Comparison of ENCODE assay signal across 8 mouse cellular contexts in the genomic region with DNA sequence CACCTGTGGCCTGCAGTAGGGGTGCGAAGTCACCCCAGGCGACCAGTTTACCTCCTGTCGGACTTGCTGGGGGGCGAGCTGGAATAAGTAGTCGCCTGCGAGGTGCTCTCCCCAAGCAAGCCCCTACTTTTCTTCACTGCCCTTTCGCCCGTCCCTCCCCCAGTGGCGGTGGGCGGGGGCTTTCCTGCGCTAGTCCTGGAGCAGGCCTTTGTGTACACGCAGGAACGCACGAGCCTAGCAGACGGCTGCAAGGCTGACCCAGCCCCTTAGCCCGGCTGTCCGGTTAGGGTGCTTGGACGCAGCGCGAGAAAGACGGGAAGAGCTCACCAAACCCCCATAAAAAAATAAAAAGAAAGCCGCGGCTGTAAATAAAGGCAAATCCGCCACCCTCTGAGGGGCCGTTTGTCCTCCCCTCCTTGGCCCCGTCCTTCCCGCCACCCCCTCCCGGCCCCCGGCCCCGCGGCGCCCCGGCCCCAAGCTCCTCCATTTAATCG. TPM values are rescaled to one million over a fixed set of nuclear protein-coding genes. Genes with fewer than 3 reads are reported as not detected.
DNase-seq lines count a peak whose midpoint lies in the region; TF ChIP-seq lines count a peak whose summit lies in the region.

No protein-coding gene starts in this region.

- peak; percentile 89 for DNase-seq in ES-CJ7 (ENCODE audit: low read depth, low spot score)
- DNase-seq in cerebellum, adult 2 months, result peak; percentile 82
- DNase-seq in frontal cortex, adult 2 months (ENCODE audit: extremely low spot score in 1 of 2, low spot score in 1 of 2), result peak; percentile 50 to 69
- peak; percentile 89 for DNase-seq in hindbrain, embryonic 10.5 days (ENCODE audit: low spot score)
- DNase-seq in layer of hippocampus, postnatal 25 days (ENCODE audit: extremely low spot score in 1 of 2, low spot score in 1 of 2), result peak; percentile 59 to 64
- peak; percentile 95 for DNase-seq in lung, postnatal 10 days
- DNase-seq in ovary, postnatal 36 days (ENCODE audit: low spot score), result peak; percentile 89
- DNase-seq in thymus, postnatal 14 days, result peak; percentile 70

- H3K27me3 ChIP-seq in cerebellum, adult 2 months (ENCODE audit: control insufficient read depth, insufficient read depth, low read length), result no peaks in the 10 kb centered on the region
- H3K27me3 ChIP-seq in hindbrain, embryonic 10.5 days (ENCODE audit: insufficient read depth, poor library complexity, severe bottlenecking), result no peaks in the 10 kb centered on the region

- H3K4me1 ChIP-seq in cerebellum, adult 2 months (ENCODE audit: control insufficient read depth, insufficient read depth, low read length), result peaks cover 4% of the 10 kb centered on the region
- peaks cover 44% of the 10 kb centered on the region for H3K4me1 ChIP-seq in hindbrain, embryonic 10.5 days (replicated peaks)

- under 1% methylated on average over 34 of the region's 34 CpGs for WGBS in cerebellum, adult 2 months
- WGBS in hindbrain, embryonic 10.5 days, result 1% methylated on average over 29 of the region's 34 CpGs

- H3K9me3 ChIP-seq in hindbrain, embryonic 10.5 days, result no peaks in the 10 kb centered on the region

- peaks cover 18% of the 10 kb centered on the region for H3K36me3 ChIP-seq in hindbrain, embryonic 10.5 days

- TF ChIP-seq POLR2A in cerebellum, adult 2 months (IDR thresholded peaks at IDR 0.05; ENCODE audit: borderline replicate concordance, insufficient read depth, low read length), result peak; percentile 43; the same call in 1 of the 2 replicates

- peak overlapping the region; percentile 96 for H3K27ac ChIP-seq in cerebellum, adult 2 months (ENCODE audit: insufficient read depth, low read length)
- peak overlapping the region; percentile 100 for H3K27ac ChIP-seq in hindbrain, embryonic 10.5 days

- peak overlapping the region; percentile 61 for H3K4me3 ChIP-seq in cerebellum, adult 2 months (replicated peaks; ENCODE audit: insufficient read depth, low read depth, low read length)
- H3K4me3 ChIP-seq in hindbrain, embryonic 10.5 days, result peak overlapping the region; percentile 88

- TF ChIP-seq CTCF in cerebellum, adult 2 months (IDR thresholded peaks at IDR 0.05; ENCODE audit: borderline replicate concordance, insufficient read depth, low read depth, low read length), result no peak

RNA-seq across cellular contexts. Expression of gene Atp5g2, which starts 0.4 kb away (rescaled TPM):
- 391 and 398 TPM in 2 replicates for polyA plus RNA-seq in cerebellum, adult 2 months (2012; rRNA removed)
- polyA plus RNA-seq in frontal cortex, adult 2 months (2012; rRNA removed), result 322 and 324 TPM in 2 replicates
- 63.3 and 73.4 TPM in 2 replicates for polyA plus RNA-seq in hindbrain, embryonic 10.5 days (2016; fragmentation: Nextera tagmentation; extraction: Ambion mirVana)
- total RNA-seq in layer of hippocampus, postnatal 25 days (2021), result 10 to 100 TPM; 11.4 to 13.4 TPM

RNA-seq across cellular contexts. Expression of gene Atf7, which starts 46.5 kb away (rescaled TPM):
- 66.6 and 74.6 TPM in 2 replicates for polyA plus RNA-seq in cerebellum, adult 2 months (2012; rRNA removed)
- polyA plus RNA-seq in frontal cortex, adult 2 months (2012; rRNA removed), result 44.1 and 45.1 TPM in 2 replicates
- 17.5 and 20.4 TPM in 2 replicates for polyA plus RNA-seq in hindbrain, embryonic 10.5 days (2016; fragmentation: Nextera tagmentation; extraction: Ambion mirVana)
- total RNA-seq in layer of hippocampus, postnatal 25 days (2021), result 10 to 100 TPM; 34.2 to 50.8 TPM

RNA-seq across cellular contexts. Expression of gene Gm28047, which starts 46.9 kb away (rescaled TPM):
- not detected in 2 replicates for polyA plus RNA-seq in cerebellum, adult 2 months (2012; rRNA removed)
- 0.08 TPM in 1 of 2 replicates, not detected in the other for polyA plus RNA-seq in frontal cortex, adult 2 months (2012; rRNA removed)
- not detected in 2 replicates for polyA plus RNA-seq in hindbrain, embryonic 10.5 days (2016; fragmentation: Nextera tagmentation; extraction: Ambion mirVana)
- 1 to 10 TPM; 1.5 to 3.6 TPM for total RNA-seq in layer of hippocampus, postnatal 25 days (2021)

RNA-seq across cellular contexts. Expression of gene Calcoco1, which starts 50.2 kb away (rescaled TPM):
- 55.8 and 56.0 TPM in 2 replicates for polyA plus RNA-seq in cerebellum, adult 2 months (2012; rRNA removed)
- 64.9 and 69.7 TPM in 2 replicates for polyA plus RNA-seq in frontal cortex, adult 2 months (2012; rRNA removed)
- polyA plus RNA-seq in hindbrain, embryonic 10.5 days (2016; fragmentation: Nextera tagmentation; extraction: Ambion mirVana), result 32.1 and 38.5 TPM in 2 replicates
- total RNA-seq in layer of hippocampus, postnatal 25 days (2021), result 10 to 100 TPM; 85.8 to 91.4 TPM

Comparison
In these comparisons a context has a peak if more than half of its experiments do, and no peak if none do; other contexts are left out.
1. Peak in every context shown above with its lines: DNase-seq, H3K4me3 ChIP-seq and H3K27ac ChIP-seq.